Mouse (Mus musculus) hindbrain, embryonic 15.5 days (tissue): ENCODE data around the gene Tceal9. TPM values are rescaled to one million over a fixed set of nuclear protein-coding genes. Genes with fewer than 3 reads are reported as not detected.
"Not testable (repeated sequence)": the region's sequence is repeated elsewhere in the genome, so short reads cannot be mapped to it uniquely, and the experiment has no call there.

Source experiments
- ATAC-seq: fragments of 200-750 bp; cut with Nextera tagmentation; 2 replicates; pipeline ENCODE4 v1.8.0; 2017; ENCODE audit warnings: low read depth, moderate number of reproducible peaks, moderate TSS enrichment; ENCODE audit not compliant: low FRiP score
- H3K27ac ChIP-seq: fragments of 300-500 bp; sonication (generic); replicated peaks from 2 replicates; pipeline ENCODE4 v1.5.1; 2015; ENCODE audit warnings: mild to moderate bottlenecking, inconsistent platforms
- H3K27me3 ChIP-seq: fragments of 300-500 bp; sonication (generic); 2 replicates; pipeline ENCODE4 v1.6.1; 2015; ENCODE audit warnings: control low read depth, inconsistent platforms
- H3K36me3 ChIP-seq: fragments of 300-500 bp; sonication (generic); 2 replicates; pipeline ENCODE4 v1.6.1; 2015; ENCODE audit warnings: control low read depth, inconsistent platforms
- H3K4me1 ChIP-seq: fragments of 300-500 bp; sonication (generic); replicated peaks from 2 replicates; pipeline ENCODE4 v1.6.1; 2015; ENCODE audit warnings: control low read depth, inconsistent platforms
- H3K4me2 ChIP-seq: fragments of 300-500 bp; sonication (generic); 2 replicates; pipeline ENCODE4 v1.6.1; 2015; ENCODE audit warnings: moderate library complexity, mild to moderate bottlenecking, inconsistent platforms
- H3K4me3 ChIP-seq: fragments of 300-500 bp; sonication (generic); 2 replicates; pipeline ENCODE4 v1.5.1; 2015; ENCODE audit warnings: mild to moderate bottlenecking, inconsistent platforms
- H3K9ac ChIP-seq: fragments of 300-500 bp; sonication (generic); 2 replicates; pipeline ENCODE4 v1.6.1; 2015; ENCODE audit warnings: inconsistent platforms
- H3K9me3 ChIP-seq: fragments of 300-500 bp; sonication (generic); 2 replicates; pipeline ENCODE4 v1.6.1; 2016; ENCODE audit warnings: control low read depth, inconsistent platforms
- WGBS: fragments of 180-500 bp; shearing (Covaris S2); methylation state at CpG from one replicate; pipeline ENCODE4 v1.1.7; 2015; 5-methylcytosine and 5-hydroxymethylcytosine counted together
- polyA plus RNA-seq: library from polyadenylated mRNA; unstranded; fragments of >200 nt; fragmentation: Nextera tagmentation; extraction: Ambion mirVana; gene quantifications from 2 replicates; pipeline ENCODE4 v1.2.1, GENCODE M21; 2015

Gene Tceal9
- polyA plus RNA-seq, 1 experiment from 2014 or later = 236 TPM

- no peaks in the 10 kb centered on the region for H3K9me3 ChIP-seq
- H3K4me1 ChIP-seq = no peaks in the 10 kb centered on the region
- H3K27ac ChIP-seq = no peak overlapping the region
- H3K4me2 ChIP-seq = no peak overlapping the region
- ATAC-seq = no peak
- H3K9ac ChIP-seq = no peak overlapping the region
- no peaks in the 10 kb centered on the region for H3K36me3 ChIP-seq
- 0 out of 2 replicates have a peak, but pooled peaks cover 3% of the 10 kb centered on the region for H3K27me3 ChIP-seq
- no peak overlapping the region for H3K4me3 ChIP-seq
- WGBS = 53% methylated on average over 3 of the region's 3 CpGs
Observed at GRCm38 (mm10) chrX:136238118-136238517, 6.8 kb upstream of the Tceal9 start.

DNA sequence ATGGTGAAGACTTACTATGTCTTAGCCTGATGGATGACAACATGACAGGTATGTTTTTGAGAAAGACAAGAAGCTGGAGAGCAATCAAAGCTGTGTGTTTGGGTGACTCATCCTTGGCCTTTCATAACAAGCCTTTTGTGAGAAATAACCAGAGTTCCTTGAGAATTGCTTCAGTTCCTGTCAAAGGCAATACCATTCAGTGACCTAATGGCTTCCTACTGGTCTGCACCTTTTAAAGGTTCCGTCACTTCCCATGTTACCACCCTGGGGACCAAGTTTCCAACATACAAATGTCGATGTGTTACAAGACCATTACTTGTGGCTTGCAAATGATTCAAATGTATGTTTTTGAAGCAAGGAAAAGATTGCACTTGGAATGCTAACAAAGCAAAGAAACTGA, 1.7 kb upstream of the Tceal9 start:
- H3K27ac ChIP-seq = no peak overlapping the region
- H3K36me3 ChIP-seq = no peaks in the 10 kb centered on the region
- no peak overlapping the region for H3K9ac ChIP-seq
- no peak for ATAC-seq
- H3K4me1 ChIP-seq = no peaks in the 10 kb centered on the region
- no peaks in the 10 kb centered on the region for H3K27me3 ChIP-seq
- H3K4me2 ChIP-seq = no peak overlapping the region
- no peaks in the 10 kb centered on the region for H3K9me3 ChIP-seq
- no peak overlapping the region for H3K4me3 ChIP-seq
- 85% methylated on average over 2 of the region's 2 CpGs for WGBS

DNA sequence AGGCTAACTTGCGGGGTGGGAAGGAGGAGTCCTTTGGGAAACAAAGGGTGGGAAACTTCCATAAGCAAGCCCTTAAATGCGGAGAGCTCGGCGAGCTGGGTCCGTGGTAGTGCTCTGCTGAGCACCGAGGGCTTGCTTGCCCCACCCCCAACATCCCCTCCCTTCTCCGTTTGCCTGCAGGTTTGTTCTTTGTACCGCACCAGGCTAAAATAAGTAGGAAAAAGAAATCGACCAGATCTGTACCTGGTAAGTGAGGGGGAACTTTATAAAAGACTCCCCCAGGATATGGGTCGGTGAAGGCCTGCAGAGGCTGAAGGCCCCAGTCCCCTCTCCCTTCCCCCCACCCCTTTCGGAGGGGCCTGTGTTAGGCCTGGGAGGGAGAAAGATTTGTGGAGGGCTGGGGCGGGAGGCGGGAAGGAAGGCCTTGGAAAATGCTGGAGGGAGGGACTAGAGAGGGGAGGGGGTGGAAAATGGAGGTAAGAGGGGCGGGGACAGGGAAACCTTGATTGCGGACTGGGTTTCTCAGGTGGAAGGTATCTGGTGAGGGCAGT, 717 bp downstream of the Tceal9 start:
- H3K9ac ChIP-seq = peak overlapping the region; percentile 62
- peak overlapping the region; percentile 53 for H3K4me2 ChIP-seq
- peak overlapping the region; percentile 86 for H3K27ac ChIP-seq
- ATAC-seq = peak; percentile 82
- no peaks in the 10 kb centered on the region for H3K36me3 ChIP-seq
- no peaks in the 10 kb centered on the region for H3K9me3 ChIP-seq
- no peaks in the 10 kb centered on the region for H3K4me1 ChIP-seq
- peak overlapping the region; percentile 59 for H3K4me3 ChIP-seq
- 42% methylated on average over 15 of the region's 15 CpGs for WGBS
- no peaks in the 10 kb centered on the region for H3K27me3 ChIP-seq

GRCm38 (mm10) chrX:136248811-136249210, 3.9 kb downstream of the Tceal9 start:
- Histone ChIP-seq H3K27ac (no peak overlapping the region), H3K27me3 (no peaks in the 10 kb centered on the region), H3K4me2 (no peak overlapping the region), H3K36me3 (no peaks in the 10 kb centered on the region), H3K9ac (no peak overlapping the region), H3K9me3 (no peaks in the 10 kb centered on the region), H3K4me3 (no peak overlapping the region), H3K4me1 (no peaks in the 10 kb centered on the region)
- WGBS = 75% methylated on average over 6 of the region's 6 CpGs
- ATAC-seq = no peak

DNA sequence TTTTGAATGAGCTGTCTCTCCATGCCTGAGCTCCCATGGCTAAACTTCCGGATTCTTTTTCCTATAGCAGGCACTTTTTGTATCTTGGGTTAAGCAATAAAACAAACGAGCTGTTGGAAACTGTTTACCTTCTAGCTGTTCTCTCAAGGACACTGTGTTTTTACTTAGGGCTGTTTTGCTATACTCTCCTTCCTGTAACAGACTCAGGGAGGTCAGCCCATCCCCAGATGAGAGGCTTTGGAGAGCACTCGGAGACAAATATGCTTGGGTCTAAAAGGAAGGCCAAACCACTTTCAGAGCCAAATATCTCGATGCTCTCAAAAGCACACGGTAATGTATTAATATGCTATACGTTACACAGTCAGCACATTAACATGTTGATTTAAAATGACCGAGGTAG, 4.8 kb downstream of the Tceal9 start:
- Histone ChIP-seq H3K4me3 (no peak overlapping the region), H3K4me1 (no peaks in the 10 kb centered on the region), H3K27me3 (no peaks in the 10 kb centered on the region), H3K9me3 (no peaks in the 10 kb centered on the region), H3K9ac (no peak overlapping the region), H3K4me2 (no peak overlapping the region), H3K36me3 (no peaks in the 10 kb centered on the region), H3K27ac (no peak overlapping the region)
- 77% methylated on average over 7 of the region's 7 CpGs for WGBS
- no peak for ATAC-seq

GRCm38 (mm10) chrX:136252023-136252729, 7.3 kb downstream of the Tceal9 start:
- Histone ChIP-seq H3K36me3 (no peaks in the 10 kb centered on the region), H3K27me3 (no peaks in the 10 kb centered on the region), H3K9me3 (no peaks in the 10 kb centered on the region), H3K4me2 (no peak overlapping the region), H3K9ac (no peak overlapping the region), H3K27ac (no peak overlapping the region), H3K4me1 (no peaks in the 10 kb centered on the region), H3K4me3 (no peak overlapping the region)
- ATAC-seq = no peak
- WGBS = 69% methylated on average over 6 of the region's 6 CpGs

- Histone ChIP-seq H3K4me1 (peaks cover 15% of the 10 kb centered on the region), H3K4me2 (no peak overlapping the region), H3K36me3 (no peaks in the 10 kb centered on the region), H3K27me3 (no peaks in the 10 kb centered on the region), H3K9me3 (no peaks in the 10 kb centered on the region), H3K27ac (no peak overlapping the region), H3K4me3 (no peak overlapping the region), H3K9ac (no peak overlapping the region)
- ATAC-seq = no peak
- WGBS = 80% methylated on average over 5 of the region's 5 CpGs
Observed at GRCm38 (mm10) chrX:136267720-136268119, 22.8 kb downstream of the Tceal9 start.

DNA sequence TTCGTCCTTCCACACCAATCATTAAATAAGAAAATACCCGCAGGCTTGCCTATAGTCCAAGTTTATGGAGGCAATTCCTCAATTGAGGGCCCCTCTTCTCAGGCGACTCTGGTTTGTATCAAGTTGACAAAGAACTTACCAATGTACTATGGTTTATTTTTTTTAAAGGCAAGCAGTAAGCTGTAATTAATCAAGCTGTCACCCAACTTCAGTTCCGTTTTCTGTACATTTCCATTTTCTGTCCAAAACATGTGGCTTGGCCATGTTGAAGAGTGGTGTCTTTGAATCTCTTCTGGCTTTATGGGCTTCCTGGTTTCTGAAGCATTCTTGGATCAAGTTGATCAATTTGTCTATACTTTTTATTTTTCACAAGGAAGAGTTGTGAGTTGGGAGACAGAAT, 23.3 kb downstream of the Tceal9 start:
- ATAC-seq = no peak
- H3K9ac ChIP-seq = no peak overlapping the region
- H3K4me1 ChIP-seq = peaks cover 15% of the 10 kb centered on the region
- no peaks in the 10 kb centered on the region for H3K36me3 ChIP-seq
- no peak overlapping the region for H3K4me3 ChIP-seq
- 82% methylated on average over 4 of the region's 4 CpGs for WGBS
- H3K27me3 ChIP-seq = no peaks in the 10 kb centered on the region
- H3K9me3 ChIP-seq = no peaks in the 10 kb centered on the region
- H3K4me2 ChIP-seq = no peak overlapping the region
- H3K27ac ChIP-seq = no peak overlapping the region

GRCm38 (mm10) chrX:136269743-136270392, 25.0 kb downstream of the Tceal9 start, which contains the start of gene Bex3:
Gene Bex3, plus strand, starts transcription at chrX:136270253.
- peak within 1 kb of the TSS; percentile 45 for H3K4me3 ChIP-seq
- peak within 1 kb of the TSS; percentile 75 for H3K27ac ChIP-seq
- peak within 1 kb of the TSS; percentile 57 for H3K4me2 ChIP-seq
- H3K27me3 ChIP-seq, H3K36me3 ChIP-seq, H3K9me3 ChIP-seq: not testable (repeated sequence)
- H3K9ac ChIP-seq = peak within 1 kb of the TSS; percentile 41
- peak; percentile 97 for ATAC-seq
- WGBS = 67% methylated on average over 5 of the region's 30 CpGs
- peaks cover 15% of the 10 kb centered on the region for H3K4me1 ChIP-seq

GRCm38 (mm10) chrX:136270393-136271111, 25.7 kb downstream of the Tceal9 start:
- H3K27me3 ChIP-seq, H3K9me3 ChIP-seq, H3K36me3 ChIP-seq: not testable (repeated sequence)
- Histone ChIP-seq H3K27ac (peak overlapping the region; percentile 75), H3K4me1 (peaks cover 15% of the 10 kb centered on the region), H3K9ac (peak overlapping the region; percentile 41), H3K4me3 (peak overlapping the region; percentile 45), H3K4me2 (peak overlapping the region; percentile 57)
- WGBS = 28% methylated on average over 18 of the region's 60 CpGs
- ATAC-seq = peak; percentile 51

GRCm38 (mm10) chrX:136274542-136274941, 29.7 kb downstream of the Tceal9 start:
- no peak for ATAC-seq
- H3K36me3 ChIP-seq = no peaks in the 10 kb centered on the region
- WGBS = 23% methylated on average over 3 of the region's 3 CpGs
- H3K27me3 ChIP-seq = no peaks in the 10 kb centered on the region
- H3K4me1 ChIP-seq = peaks cover 15% of the 10 kb centered on the region
- H3K9me3 ChIP-seq = no peaks in the 10 kb centered on the region
- no peak overlapping the region for H3K4me2 ChIP-seq
- H3K4me3 ChIP-seq = no peak overlapping the region
- no peak overlapping the region for H3K27ac ChIP-seq
- H3K9ac ChIP-seq = no peak overlapping the region

- Histone ChIP-seq H3K4me3 (no peak overlapping the region), H3K36me3 (no peaks in the 10 kb centered on the region), H3K9me3 (no peaks in the 10 kb centered on the region), H3K27me3 (no peaks in the 10 kb centered on the region), H3K4me2 (no peak overlapping the region), H3K4me1 (peaks cover 15% of the 10 kb centered on the region), H3K27ac (no peak overlapping the region), H3K9ac (no peak overlapping the region)
- no peak for ATAC-seq
- WGBS = 19% methylated on average over 3 of the region's 3 CpGs
Observed at GRCm38 (mm10) chrX:136275386-136275785, 30.5 kb downstream of the Tceal9 start.
